Mouse (Mus musculus) lung, postnatal 0 days (tissue): ENCODE measurements around the gene Med16.

Experiments used
- CTCF ChIP-seq: IDR thresholded peaks from 2 replicates; pipeline ENCODE4 v1.5.1; 2016; ENCODE audit warnings: antibody characterized with exemption, mild to moderate bottlenecking
- EP300 ChIP-seq: IDR thresholded peaks from 2 replicates; pipeline ENCODE4 v1.6.1; 2016; ENCODE audit warnings: antibody characterized with exemption, mild to moderate bottlenecking, control low read depth

- TF ChIP-seq CTCF (no peak), EP300 (no peak)
These were observed 38.8 kb upstream of the Med16 start for GRCm38 (mm10) chr10:79947502-79947901.
